Mouse (Mus musculus) G1E (cell line): ENCODE measurements around the gene Zbtb8a.

Experiments used
- CTCF ChIP-seq: IDR thresholded peaks from 2 replicates; pipeline ENCODE4 v1.5.1; 2012; ENCODE audit warnings: low read depth, low read length, inconsistent platforms, mixed read lengths
- GATA1 ChIP-seq: IDR thresholded peaks from 2 replicates; pipeline ENCODE4 v1.6.1; 2012; ENCODE audit warnings: borderline replicate concordance, low read length, inconsistent platforms, mixed read lengths

- TF ChIP-seq CTCF, result no peak
- no peak for TF ChIP-seq GATA1
Observed at GRCm38 (mm10) chr4:129365224-129365623, 12.7 kb downstream of the Zbtb8a start.
